Mouse (Mus musculus) heart, postnatal 4 days (tissue): Measurements from ENCODE around the gene Nsun6. TPM values are rescaled to one million over a fixed set of nuclear protein-coding genes. Genes with fewer than 3 reads are reported as not detected.

Experiments
- DNase-seq: peaks from one replicate; pipeline ENCODE4 v3.0.0; 2021
- total RNA-seq, 2 experiments: library from RNA; stranded (reverse); gene quantifications; 2 replicates each; pipeline ENCODE4 v1.2.3; 2021

The Nsun6 gene
- total RNA-seq, 2 experiments from 2014 or later, result 5.8 to 6.2 TPM

- DNase-seq, result no peak
Measured at GRCm38 (mm10) chr2:14989350-14989749, 65.5 kb downstream of the Nsun6 start.

GRCm38 (mm10) chr2:14988451-14988850 lies 66.4 kb downstream of the Nsun6 start:
- DNase-seq, result no peak

- DNase-seq, result no peak
Measured at GRCm38 (mm10) chr2:14984029-14984428, 70.8 kb downstream of the Nsun6 start.

GRCm38 (mm10) chr2:14961493-14961892 lies 93.4 kb downstream of the Nsun6 start:
- DNase-seq, result no peak

- DNase-seq, result no peak
Measured at GRCm38 (mm10) chr2:14960963-14961488, 93.8 kb downstream of the Nsun6 start.

- DNase-seq, result no peak
Measured at GRCm38 (mm10) chr2:14953090-14953489, 101.8 kb downstream of the Nsun6 start.

Other genes starting within 250 kb of the Nsun6 start
- gene Arl5b, start 5.7 kb downstream of the Nsun6 start, total RNA-seq, result 10 to 100 TPM; 36.9 to 42.1 TPM